Mouse (Mus musculus) spleen, postnatal 0 days (tissue): ENCODE results near the gene Akr1a1. TPM values are rescaled to one million over a fixed set of nuclear protein-coding genes. Genes with fewer than 3 reads are reported as not detected.

Source experiments
- polyA plus RNA-seq: library from polyadenylated mRNA; unstranded; fragments of >200 nt; fragmentation: Nextera tagmentation; extraction: Ambion mirVana; gene quantifications from 2 replicates; pipeline ENCODE4 v1.2.1, GENCODE M21; 2015

Akr1a1 gene
- polyA plus RNA-seq = 323 and 372 TPM in 2 replicates

DNA sequence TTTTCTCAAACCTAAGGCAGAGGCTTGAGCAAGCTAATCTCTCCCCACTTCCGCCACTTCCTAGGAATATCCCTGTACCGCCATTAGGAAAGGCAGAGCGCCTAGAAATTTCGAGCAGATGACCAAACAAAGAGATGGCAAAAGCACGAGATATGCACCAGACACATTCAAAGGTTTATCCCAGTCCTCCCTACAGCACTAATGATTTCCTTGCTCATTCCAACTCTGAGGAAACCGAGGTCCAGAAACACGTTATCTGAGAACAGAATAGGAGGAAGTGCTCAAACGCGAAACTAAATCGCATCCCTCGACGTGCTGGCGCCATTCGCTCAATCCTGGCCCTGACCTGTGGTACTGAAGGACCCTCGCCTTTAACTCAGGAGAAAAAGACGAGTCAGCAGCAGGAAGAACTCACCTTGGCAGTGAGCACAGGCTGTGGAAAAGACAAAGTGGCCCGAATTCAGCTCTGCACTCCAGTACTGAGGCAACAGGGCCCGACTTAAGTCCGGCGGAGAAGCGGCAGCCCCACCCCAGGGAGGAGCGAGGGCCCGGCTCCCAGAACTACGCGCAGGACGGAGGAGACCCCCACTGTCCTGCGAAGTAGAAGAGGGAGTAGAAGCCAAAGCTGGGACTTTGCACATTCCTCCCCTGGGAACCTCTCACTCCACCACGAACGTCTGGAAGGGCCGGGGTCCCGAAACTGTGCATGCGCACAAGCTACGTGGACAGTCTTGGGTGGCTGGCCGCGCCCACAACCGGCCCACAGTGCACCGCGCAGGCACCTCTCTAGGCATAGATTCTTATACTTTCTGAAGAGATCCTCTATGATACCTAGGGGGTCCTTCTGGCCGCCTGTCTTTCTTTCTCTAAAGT is at the start of gene Akr1a1:
Gene Akr1a1, minus strand, starts transcription at position 757 of the 873 bp plus-strand sequence.

DNA sequence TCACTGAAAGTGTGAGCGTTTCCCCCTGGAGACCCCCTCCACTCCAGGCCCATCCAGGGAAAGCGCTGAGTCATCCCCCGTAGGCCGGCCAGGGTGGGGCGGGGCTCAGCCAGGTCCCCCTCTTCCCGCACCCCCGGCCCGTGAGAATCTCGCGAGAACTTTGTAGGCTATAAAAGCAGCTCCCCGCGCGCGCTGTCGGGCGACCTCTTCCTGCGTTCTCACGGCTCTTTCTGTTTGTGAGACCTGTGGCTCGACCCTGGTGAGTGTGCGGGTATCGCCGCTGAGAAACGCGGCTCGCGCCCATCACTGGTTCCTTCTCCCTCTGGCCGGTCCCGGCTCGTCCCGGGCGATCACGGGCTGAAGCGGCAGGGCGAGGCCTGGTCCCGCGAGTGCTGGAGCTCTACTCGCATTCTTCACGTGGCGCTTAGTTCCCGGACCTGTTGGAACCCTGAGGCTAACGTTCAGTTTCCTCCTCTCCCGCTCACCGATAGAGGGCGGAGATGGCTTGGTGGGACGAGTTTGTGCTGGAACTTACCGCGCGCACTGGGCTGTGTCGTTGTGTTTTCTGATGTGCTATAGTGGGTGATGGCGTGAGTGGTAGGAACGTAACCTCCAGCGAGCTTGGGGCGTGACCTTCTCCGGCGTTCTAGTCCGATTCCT is 34.1 kb upstream of the Akr1a1 start, which contains the start of gene Prdx1:
Gene Prdx1, plus strand, starts transcription at position 143 of the 660 bp plus-strand sequence.

DNA sequence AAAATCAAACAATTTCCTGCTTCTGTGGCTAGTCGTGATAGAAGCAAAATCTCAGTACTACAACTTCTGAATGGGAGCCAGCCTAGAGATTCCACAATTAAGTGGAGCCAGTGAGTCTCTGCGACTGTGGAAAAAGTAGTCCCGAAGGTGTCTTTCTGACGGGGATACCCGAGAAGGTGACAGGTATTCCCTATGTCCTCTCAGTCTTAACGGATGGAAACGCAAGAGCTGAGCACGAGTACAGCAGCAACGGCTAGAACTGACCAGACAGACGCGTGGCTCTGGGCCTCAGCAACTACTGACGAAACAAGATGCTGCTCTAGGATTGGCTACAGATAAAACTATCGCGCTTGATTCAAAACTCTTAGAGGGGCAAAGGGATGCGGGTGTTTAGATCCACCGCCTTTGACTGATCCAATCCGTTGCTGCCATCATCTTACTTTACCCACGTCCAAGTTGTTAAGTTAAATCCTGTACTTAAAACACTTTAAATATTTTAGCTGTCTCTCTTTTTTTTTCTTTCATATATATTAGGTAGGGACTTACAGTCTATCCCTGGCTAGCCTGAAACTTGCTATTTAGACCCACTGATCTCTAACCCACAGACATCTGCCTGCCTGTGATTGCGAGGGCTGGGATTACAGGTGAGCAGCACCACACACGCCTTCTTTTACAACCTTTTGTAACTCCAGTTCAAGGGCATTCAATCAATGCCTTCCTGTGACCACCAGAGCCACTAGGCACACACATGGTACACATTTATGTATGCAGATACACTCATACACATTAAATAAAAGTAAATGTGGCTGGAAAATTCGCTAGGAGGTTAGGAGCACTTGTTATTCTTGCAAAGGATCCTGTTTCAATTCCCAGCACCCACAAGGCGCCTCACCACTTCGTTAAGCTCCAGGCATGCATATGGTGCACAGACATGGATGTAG is 23.5 kb downstream of the Akr1a1 start, which contains the start of gene Nasp:
Gene Nasp, minus strand, starts transcription at position 220 of the 941 bp plus-strand sequence.

DNA sequence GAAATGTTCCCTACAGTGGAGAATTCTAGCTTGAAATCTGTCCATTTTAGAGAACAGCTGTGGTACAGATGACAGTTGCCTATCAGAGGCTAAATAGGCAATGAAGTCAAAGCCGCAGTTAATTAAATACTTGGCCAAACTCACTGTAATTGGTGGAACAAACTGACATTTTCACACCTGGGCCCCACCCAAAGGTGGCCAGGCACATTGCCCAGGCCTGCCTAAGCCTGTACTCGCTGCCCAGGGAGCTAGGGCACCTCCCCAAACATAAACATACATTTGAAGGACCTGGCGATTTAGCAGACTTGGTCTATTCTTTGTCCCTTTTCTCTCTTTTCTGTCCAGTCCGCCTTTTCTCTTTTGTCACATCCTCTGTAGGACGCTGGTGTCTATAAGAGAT is 55.1 kb downstream of the Akr1a1 start, which contains the start of gene Ccdc17:
Gene Ccdc17, plus strand, starts transcription at position 276 of the 400 bp plus-strand sequence.

Other genes starting within 250 kb of the Akr1a1 start
- gene Mast2, start 187.5 kb downstream of the Akr1a1 start, polyA plus RNA-seq = 5.7 and 6.3 TPM in 2 replicates
- 14.1 and 16.0 TPM in 2 replicates for gene Ipp, start 144.1 kb downstream of the Akr1a1 start, polyA plus RNA-seq
- 21.3 and 22.1 TPM in 2 replicates for gene Tmem69, start 95.7 kb downstream of the Akr1a1 start, polyA plus RNA-seq
- gene Gpbp1l1, start 94.0 kb downstream of the Akr1a1 start, polyA plus RNA-seq = 24.4 and 26.3 TPM in 2 replicates
- gene Ccdc17, start 55.0 kb downstream of the Akr1a1 start, polyA plus RNA-seq = 3.0 and 4.0 TPM in 2 replicates
- 83.2 and 97.0 TPM in 2 replicates for gene Nasp, start 23.7 kb downstream of the Akr1a1 start, polyA plus RNA-seq
- gene Prdx1, start 33.9 kb upstream of the Akr1a1 start, polyA plus RNA-seq = 588 and 627 TPM in 2 replicates
- gene Mmachc, start 56.7 kb upstream of the Akr1a1 start, polyA plus RNA-seq = 9.2 and 10.0 TPM in 2 replicates
- gene Ccdc163, start 56.8 kb upstream of the Akr1a1 start, polyA plus RNA-seq = 12.8 and 14.7 TPM in 2 replicates
- gene Tesk2, start 69.3 kb upstream of the Akr1a1 start, polyA plus RNA-seq = 2.9 and 4.4 TPM in 2 replicates
- gene Toe1, start 156.0 kb upstream of the Akr1a1 start, polyA plus RNA-seq = 18.5 and 20.7 TPM in 2 replicates
- 4.3 and 4.6 TPM in 2 replicates for gene Mutyh, start 156.0 kb upstream of the Akr1a1 start, polyA plus RNA-seq
- gene Hpdl, start 170.0 kb upstream of the Akr1a1 start, polyA plus RNA-seq = 0.41 and 0.42 TPM in 2 replicates
- gene Zswim5, start 225.7 kb upstream of the Akr1a1 start, polyA plus RNA-seq = 0.06 and 0.10 TPM in 2 replicates